Mouse (Mus musculus): ENCODE measurements around the gene Morn5.

Gene Morn5

DNA sequence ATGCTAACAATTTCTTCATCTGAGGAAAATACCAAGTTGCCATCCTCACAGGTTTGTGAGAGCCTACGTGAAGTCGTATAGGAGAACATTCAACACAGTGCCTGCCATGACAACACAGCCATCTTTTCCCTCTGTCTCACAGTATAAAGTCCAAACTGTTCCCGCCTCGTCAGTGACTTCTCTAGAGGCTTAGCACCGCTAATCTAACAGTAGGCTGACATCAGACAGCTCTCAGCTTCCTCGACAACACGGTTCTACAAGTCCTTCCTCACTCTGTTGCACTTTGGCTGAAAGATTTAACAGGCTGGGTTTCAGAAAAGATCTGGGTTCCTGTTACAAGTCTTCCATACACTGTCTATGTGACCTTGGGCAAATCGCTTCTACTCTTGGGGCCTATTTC is 1.1 kb upstream of the Morn5 start:
- POLR2A ChIA-PET: interaction anchor here in 2 of 4 experiments (1.5 to 1.6 kb wide), 2 partner anchors 12 to 54 kb away, joined by 3 to 4 read pairs; no protein-coding TSS in a partner anchor
- CTCF ChIA-PET: no interaction called here

DNA sequence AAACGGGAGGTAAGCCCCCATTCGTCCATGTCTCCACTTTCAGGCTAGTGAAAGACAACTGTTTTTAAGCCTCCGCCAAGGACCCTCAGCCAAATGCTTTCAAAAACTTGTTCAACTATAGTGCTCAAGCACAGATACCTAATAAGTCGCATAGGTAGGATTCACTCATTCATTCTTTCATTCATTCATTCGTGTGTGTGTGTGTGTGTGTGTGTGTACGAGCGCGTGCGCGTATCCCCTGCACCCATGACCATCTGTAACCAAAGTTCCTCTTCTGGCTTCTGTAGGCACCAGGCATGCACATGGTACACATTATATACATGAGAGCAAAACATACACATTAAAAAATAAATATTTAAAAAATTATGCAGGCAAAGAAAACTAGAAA is 303 bp downstream of the Morn5 start:
- CTCF ChIA-PET: interaction anchor here in 3 of 4 experiments (0.5 to 1.0 kb wide), 6 partner anchors 21 to 66 kb away, joined by 3 to 4 read pairs (median 3); no protein-coding TSS in a partner anchor
- POLR2A ChIA-PET: interaction anchor here in 3 of 4 experiments (0.6 to 1.6 kb wide), 6 partner anchors 10 to 305 kb away, joined by 3 to 5 read pairs (median 4); no protein-coding TSS in a partner anchor

DNA sequence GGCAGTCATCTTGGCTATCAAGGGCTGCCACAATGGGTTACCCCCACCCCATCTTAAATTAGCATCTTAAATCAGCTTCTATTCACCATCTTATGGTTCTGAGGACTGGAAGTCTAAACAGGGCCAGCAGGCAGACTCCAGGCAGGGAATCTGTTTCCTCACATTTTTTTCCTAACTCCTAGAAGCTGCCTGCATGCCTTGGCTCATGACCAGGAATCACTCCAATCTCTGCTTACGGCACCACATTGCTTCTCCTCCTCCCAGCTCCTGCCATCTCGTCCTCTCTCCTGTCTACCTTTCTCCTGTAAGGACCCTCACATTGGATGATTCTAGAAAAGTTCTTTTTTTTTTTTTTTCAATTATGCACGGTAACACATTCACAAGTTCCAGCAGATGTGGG is 4.0 kb downstream of the Morn5 start:
- CTCF ChIA-PET: interaction anchor here in 1 of 4 experiments (0.8 kb wide), 1 partner anchor 32 kb away, joined by 3 read pairs; no protein-coding TSS in a partner anchor
- POLR2A ChIA-PET: no interaction called here

DNA sequence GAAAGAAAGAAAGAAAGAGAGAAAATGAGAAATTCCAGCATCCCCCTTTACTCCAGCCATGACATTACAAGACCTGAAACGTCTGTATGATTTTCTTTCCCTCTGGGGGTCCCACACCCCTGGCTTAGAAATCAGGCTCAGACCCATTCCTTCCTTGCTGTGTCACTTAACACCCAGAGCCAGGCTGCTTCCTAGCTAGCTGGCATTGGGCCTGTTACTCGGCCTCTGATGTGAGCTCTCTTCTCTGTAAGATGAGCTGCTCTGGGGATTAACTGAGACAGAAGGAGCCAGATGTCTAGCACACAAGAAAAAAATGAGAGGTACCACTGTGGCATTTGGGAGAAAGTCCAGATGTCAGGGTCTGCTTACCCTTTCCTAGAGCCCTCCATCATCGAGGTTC is 7.0 kb downstream of the Morn5 start:
- ChIA-PET POLR2A (no interaction called here), CTCF (no interaction called here)

DNA sequence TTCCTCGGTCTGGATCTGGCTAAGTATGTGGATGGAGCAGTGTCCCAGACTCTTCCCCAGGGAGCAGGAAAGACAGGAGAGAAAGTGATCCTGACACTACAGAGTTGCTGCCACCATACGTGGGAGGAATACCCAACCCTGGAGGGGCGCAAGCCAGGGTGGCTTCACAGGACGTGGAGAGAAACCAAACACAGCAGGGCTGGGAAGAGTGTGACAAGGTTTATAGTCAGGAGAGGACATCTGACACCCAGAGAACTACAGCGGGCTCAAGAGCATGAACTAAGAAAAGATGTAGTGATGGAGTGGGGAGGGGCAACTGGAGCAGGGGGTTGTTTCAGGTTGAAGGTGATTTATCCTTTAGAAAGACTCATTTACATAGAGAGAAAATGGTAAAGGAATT is 12.2 kb downstream of the Morn5 start:
- ChIA-PET POLR2A (no interaction called here), CTCF (no interaction called here)

DNA sequence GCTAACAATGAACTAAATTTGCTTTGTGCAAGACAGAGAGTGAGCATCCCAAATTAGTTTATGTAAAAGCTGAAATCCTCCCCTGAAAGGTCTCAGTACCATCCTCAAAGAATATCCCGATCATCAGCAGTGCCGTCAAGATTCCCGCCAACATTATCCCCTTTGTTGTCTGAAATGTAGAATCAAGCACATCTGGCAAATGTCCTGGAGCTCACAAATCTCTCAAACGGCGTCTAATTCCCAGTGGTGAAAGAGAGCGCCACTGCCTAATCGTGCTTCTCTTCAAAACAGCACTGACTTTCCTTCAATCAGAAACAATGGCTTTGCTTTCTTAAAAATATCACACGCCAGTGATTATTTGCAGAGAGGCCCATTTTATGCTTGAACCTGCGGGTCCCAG is 17.9 kb downstream of the Morn5 start:
- CTCF ChIA-PET: interaction anchor here in 2 of 4 experiments (0.5 to 0.6 kb wide), 2 partner anchors 59 to 187 kb away, joined by 4 read pairs; no protein-coding TSS in a partner anchor

DNA sequence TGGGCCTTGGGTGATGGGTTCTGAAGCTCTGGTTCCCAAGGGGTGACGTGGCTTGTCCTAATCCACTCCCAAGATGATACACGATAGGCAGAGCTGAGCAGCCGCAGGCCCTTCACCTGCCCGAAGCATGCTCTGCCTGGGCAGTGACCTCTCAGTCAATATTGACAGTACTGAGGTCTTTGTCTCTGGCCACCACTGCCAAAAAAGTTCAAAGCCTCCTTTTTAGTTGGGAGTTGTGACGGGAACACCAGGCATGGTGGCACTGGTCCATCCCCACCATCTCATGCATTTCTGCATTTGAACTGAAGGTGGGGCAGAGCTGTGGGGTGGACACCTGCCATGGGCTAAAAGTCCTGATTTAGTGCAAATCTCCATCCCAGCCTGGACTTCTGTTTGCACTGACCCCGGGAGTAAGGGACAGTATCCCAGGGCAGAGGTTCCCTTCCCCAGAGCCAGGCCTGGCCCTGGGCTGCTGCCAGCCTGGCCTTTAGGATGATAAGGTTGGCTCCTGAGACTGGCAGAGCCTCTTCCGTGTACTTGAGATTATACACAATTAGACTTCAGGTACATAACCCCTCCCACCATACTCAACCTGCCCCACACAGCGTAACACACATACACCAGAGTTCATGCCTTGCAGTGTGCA is 22.5 kb downstream of the Morn5 start:
- CTCF ChIA-PET: interaction anchor here in 1 of 4 experiments (0.6 kb wide), 1 partner anchor 66 kb away, joined by 3 read pairs; no protein-coding TSS in a partner anchor

More for the DNA sequence above, 17.9 kb downstream of the Morn5 start:
- POLR2A ChIA-PET: interaction anchor here in 1 of 4 experiments (1.2 kb wide), 1 partner anchor 21 kb away, joined by 3 read pairs; no protein-coding TSS in a partner anchor

DNA sequence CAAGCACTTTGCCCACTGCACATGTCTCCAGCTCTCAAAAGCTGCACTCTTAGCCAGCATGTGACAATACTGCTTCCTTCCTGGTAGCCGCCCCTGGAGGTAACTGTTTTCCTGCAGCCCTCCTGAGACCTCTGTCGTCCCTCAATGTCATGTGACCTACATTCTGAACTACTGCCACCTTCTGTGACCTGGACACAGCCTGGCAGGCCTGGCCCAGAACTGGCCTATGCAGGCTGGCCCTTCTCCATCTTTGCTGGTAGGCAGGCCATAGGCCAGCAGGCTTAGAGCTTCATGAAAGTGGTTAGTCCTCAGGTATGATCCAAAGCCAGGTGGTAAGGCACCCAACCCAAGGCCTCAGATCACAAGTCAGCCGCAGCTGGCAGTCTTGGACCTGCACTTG is 24.5 kb downstream of the Morn5 start:
- ChIA-PET POLR2A (no interaction called here), CTCF (no interaction called here)

More for the DNA sequence above, 22.5 kb downstream of the Morn5 start:
- POLR2A ChIA-PET: interaction anchor here in 1 of 4 experiments (1.1 kb wide), 1 partner anchor 12 kb away, joined by 3 read pairs; no protein-coding TSS in a partner anchor

DNA sequence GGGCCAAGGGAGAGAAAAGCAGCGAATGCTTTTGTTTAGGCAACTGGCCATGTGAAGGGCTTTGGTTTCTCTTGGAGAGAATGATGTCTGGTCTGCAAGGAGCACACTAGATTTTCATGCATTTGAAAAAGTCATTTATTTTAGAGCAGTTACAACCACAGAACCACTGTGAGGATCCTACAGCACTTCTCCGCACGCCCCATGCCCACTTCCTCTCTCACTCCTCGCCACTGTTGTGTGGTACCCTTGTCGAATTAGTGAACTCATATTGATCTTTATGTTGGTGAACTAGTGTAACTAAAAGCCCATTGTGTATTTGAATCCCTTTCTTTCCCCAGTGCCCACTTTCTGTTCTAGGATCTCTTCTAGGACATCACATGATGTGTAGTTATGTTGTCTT is 26.0 kb downstream of the Morn5 start:
- CTCF ChIA-PET: no interaction called here

DNA sequence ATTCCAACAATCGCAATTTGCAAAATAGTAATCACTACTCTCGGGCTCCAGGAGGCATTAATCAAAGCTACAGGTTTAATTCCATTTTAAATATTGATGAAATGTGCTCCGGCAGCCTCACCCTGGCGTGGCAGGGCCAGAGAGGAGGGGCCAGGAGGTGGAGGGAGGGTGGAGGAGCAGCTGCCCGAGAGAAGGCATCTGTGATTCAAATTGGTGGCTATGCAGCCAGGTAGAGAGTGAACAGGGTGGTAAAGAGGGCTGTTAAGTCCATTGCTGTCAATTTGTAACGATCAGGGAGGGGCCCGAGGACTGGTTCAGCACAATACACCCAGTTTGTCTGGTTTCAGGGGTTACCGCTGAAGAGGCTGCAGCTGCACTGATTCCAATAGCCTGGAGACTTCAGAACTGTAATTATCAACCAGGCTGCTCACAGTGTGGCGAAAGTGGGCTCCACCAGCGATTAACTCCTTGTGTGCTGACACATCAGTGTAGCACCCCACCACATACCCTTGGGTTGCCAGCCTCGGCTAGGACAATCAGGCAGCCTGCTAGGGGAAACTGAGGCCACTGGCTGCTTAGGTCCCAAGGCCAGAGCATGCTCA is 28.0 kb downstream of the Morn5 start:
- CTCF ChIA-PET: interaction anchor here in 1 of 4 experiments (0.7 to 1.1 kb wide), 2 partner anchors 11 to 56 kb away, joined by 3 read pairs; no protein-coding TSS in a partner anchor
- POLR2A ChIA-PET: interaction anchor here in 2 of 4 experiments (0.6 to 1.5 kb wide), 4 partner anchors 12 to 68 kb away, joined by 3 to 5 read pairs (median 4); partner anchors contain the start of gene Rbm18 (in 1 of the 2)

More for the DNA sequence above, 26.0 kb downstream of the Morn5 start:
- POLR2A ChIA-PET: interaction anchor here in 1 of 4 experiments (0.6 to 0.7 kb wide), 2 partner anchors 32 to 98 kb away, joined by 3 to 4 read pairs; no protein-coding TSS in a partner anchor

DNA sequence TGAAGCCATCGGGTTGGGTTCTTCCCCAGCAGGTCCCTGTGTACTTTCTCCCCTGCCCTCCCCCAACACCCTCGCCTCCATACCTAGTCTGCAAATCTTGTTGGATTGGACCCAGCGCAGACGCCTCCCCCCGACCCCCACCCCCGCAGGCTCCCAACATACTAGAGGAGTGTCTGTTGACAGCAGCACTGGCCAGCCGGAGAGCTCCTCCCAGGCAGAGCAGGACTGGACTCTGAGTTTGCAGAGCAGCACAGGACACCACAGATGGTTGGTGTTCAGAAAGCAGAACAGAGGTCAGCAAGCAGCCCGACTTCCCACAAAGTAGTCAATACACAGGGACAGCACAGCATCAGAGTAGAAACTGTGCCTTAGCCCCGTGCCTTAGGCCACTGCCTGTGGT is 32.2 kb downstream of the Morn5 start:
- CTCF ChIA-PET: no interaction called here
- POLR2A ChIA-PET: interaction anchor here in 2 of 4 experiments (0.7 to 2.0 kb wide), 3 partner anchors 10 to 635 kb away, joined by 3 to 6 read pairs (median 3); no protein-coding TSS in a partner anchor

DNA sequence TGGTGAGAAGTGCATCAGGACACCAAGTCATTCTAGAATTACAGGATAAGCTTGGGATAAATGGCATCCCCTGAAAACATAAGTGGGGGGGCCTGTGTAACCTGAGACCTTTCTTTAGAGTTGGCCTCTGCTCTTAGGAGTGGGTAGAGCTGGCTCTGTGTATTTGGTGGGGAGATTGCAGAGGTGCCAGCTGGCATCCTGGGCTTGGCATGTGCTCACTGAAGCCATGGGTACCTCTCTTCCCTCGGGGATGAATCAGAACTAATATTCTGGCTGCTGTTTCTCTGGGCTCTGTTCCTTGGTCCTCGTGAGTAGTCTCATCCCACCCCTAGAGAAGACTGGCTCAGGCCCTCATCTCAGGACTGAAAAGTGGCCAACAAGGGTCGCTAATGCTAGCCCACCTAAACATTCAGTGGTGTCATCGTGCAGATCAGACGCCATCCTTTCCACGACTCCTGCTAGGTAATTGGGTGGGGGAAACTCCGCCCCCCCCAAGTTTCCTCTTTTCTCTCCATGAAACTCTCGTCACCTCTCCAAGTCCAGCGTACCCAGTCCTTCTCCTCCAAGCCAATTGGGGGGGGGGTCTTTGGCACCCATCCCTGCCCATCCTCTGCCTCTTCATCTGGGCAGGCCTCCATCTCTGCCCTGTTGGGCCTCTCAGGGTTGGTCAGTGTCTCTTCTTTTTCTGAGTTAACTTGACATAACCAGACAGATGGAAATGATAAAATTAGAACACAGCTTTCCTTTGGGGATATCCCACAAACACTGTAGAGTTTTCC is 33.7 kb downstream of the Morn5 start:
- POLR2A ChIA-PET: no interaction called here
- CTCF ChIA-PET: no interaction called here

DNA sequence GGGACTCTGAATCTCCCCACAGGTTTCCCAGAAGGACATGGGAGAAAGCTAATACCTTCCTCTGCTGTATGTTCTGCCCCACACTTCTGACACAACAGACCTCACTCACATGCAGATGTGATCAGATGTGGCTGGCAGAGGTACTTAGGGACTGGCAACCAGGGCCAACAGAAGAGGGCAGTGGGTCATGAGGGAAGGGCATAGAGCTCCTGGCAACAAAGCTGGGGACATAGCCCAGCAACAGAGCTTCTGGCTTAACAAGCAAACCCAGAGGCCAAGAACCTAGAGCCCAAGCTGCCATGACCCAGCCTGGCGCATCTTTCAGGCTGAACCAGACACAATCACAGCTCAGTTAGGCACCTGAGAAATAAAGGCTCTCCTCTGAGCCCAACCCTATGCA is 35.8 kb downstream of the Morn5 start:
- CTCF ChIA-PET: no interaction called here
- POLR2A ChIA-PET: interaction anchor here in 2 of 4 experiments (0.6 to 1.9 kb wide), 2 partner anchors 10 to 35 kb away, joined by 3 to 4 read pairs; no protein-coding TSS in a partner anchor

DNA sequence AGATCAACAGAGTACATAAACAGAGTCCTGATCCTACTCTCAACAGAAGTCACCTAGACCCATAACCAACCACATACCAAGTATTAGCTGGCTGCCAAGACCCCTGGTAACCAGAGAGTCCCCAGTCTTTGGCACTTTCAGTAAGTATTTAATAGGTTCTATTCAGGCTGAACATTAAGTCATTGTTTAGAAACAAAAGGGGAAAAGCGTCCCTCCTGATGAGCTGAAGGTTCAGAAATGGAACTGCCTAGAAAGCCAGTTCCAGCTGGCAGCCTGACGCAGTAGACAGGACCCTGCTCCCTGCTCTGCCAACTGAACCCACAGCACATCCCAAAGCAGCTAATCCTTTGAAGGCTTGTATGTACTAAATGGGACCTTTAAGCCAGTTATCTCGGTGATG is 39.9 kb downstream of the Morn5 start:
- ChIA-PET CTCF (interaction anchor here in 2 of 4 experiments (1.1 to 1.6 kb wide), 5 partner anchors 11 to 106 kb away, joined by 3 read pairs; no protein-coding TSS in a partner anchor), POLR2A (interaction anchor here in 2 of 4 experiments (0.7 to 1.3 kb wide), 8 partner anchors 9 to 1270 kb away, joined by 3 to 8 read pairs (median 3); partner anchors contain the start of gene Pdcl (in 1 of the 2))

DNA sequence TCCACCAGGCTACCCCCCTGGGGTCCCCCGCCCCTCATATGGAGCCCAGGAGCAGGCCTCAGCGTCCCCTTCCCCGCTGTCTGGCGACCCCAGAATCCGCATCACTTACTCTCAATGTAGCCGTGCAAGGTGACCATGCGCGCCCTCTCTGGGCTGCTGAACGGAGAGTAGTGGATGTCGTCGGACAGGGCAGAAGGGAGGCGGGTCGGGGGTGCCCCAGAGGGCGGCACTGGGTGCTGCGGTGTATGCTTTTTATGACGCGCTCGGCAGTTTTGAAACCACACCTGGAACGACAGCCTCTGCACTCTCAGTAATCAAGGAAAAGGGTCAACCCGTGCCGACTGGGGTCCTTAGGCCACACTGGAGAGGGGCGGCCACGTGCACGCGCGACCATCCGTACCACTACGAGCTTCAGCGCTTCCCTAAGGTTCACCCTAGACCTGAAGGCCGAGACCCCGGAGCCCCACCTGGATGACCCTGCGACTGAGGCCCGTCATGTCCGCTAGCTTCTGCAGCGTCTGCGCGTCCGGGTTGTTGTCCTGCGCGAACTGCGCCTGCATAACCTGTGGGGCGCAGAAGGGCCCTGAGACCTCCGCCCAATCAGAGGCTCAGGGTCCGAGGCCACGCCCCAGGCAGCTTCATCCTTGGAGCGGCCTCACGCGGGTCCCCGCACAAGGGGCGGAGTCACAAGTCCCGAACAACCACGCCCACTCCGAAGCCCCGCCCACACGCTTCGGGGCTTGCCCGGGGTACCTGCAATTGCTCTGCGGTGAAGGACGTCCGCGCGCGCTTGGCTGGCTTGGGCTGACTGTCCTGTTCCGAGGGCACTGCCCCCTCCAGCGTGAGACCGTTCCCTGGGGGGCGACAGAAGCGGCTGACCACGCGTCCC is 41.8 kb downstream of the Morn5 start:
- POLR2A ChIA-PET: interaction anchor here (0.6 to 3.6 kb wide), 28 partner anchors 9 to 1613 kb away, joined by 3 to 22 read pairs (median 4); partner anchors contain the start of genes Lhx6 (in 3 of the 4), Mrrf (in 2 of the 4), Rbm18 (in 2 of the 4) and Ttll11 (in 2 of the 4)
- CTCF ChIA-PET: interaction anchor here (0.6 to 1.5 kb wide), 6 partner anchors 83 to 131 kb away, joined by 3 to 6 read pairs (median 4); no protein-coding TSS in a partner anchor

DNA sequence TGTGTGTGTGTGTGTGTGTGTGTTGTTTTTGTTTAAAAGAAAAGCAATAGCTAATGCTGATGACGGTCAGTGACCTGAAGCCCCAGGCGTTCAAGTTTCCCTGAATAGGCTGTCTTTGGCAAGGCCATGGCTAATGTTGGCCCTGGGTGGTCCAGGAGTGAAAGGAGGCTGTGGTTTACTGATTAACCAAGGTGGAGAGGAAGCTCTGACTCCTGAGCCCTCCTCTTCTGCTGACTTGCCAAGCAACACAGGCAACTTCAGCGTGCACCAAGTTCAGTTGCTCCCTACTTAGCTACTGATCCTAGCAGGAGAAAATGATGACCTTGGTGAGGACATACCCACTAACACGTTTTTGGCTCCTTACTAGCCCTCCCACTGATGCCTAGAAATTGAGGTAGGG is 43.5 kb downstream of the Morn5 start:
- POLR2A ChIA-PET: interaction anchor here in 3 of 4 experiments (0.6 to 3.6 kb wide), 6 partner anchors 10 to 144 kb away, joined by 3 to 22 read pairs (median 8); partner anchors contain the start of genes Lhx6 (in 1 of the 3), Mrrf (in 1 of the 3), Rbm18 (in 1 of the 3) and Ttll11 (in 1 of the 3)
- CTCF ChIA-PET: no interaction called here

DNA sequence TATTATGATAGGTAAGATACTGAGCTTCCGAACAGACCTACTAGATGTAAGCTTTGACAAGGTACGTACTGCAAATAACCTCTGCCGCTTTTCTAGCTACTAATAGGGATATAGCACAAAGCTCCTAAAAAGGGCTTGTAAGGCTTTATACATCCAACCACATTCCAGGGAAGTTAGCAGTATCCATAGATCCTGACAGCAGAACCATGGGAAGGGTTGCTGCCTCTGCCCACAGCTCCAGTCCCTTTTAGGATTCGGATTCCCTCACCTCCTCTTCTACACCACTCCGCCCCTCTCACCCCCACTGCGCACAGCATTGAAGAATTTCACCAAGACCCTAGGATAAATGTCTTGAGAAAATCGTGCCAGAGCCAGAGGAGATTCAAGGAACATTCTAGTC is 44.0 kb downstream of the Morn5 start:
- ChIA-PET CTCF (no interaction called here), POLR2A (interaction anchor here in 2 of 4 experiments (1.2 to 3.6 kb wide), 5 partner anchors 9 to 114 kb away, joined by 3 to 22 read pairs (median 8); partner anchors contain the start of genes Lhx6 (in 1 of the 2), Mrrf (in 1 of the 2), Rbm18 (in 1 of the 2) and Ttll11 (in 1 of the 2))
